Mouse (Mus musculus) megakaryocyte, adult 5-6 weeks (primary cell): ENCODE data around the gene Myo5a. TPM values are rescaled to one million over a fixed set of nuclear protein-coding genes. Genes with fewer than 3 reads are reported as not detected.
"Not testable (repeated sequence)": the region's sequence is repeated elsewhere in the genome, so short reads cannot be mapped to it uniquely, and the experiment has no call there.

Experiments
- ATAC-seq: 2 replicates; pipeline ENCODE4 v1.8.0; 2016; ENCODE audit warnings: mild to moderate bottlenecking, inconsistent platforms; ENCODE audit not compliant: poor library complexity, severe bottlenecking
- total RNA-seq, 2 experiments: library from RNA; stranded (forward) in 1 of 2; stranded (reverse) in 1 of 2; fragments of 153-499, 151-499 nt in 1 of 2; fragments of 221-1000, 200-1000 nt in 1 of 2; gene quantifications; 2 replicates each; pipeline versions ENCODE4 v1.2.3 to v1.2.4; 2015 to 2017

Gene Myo5a
- total RNA-seq, 2 experiments from 2014 or later: 119 to 168 TPM

GRCm38 (mm10) chr9:75244527-75244926 lies 173.7 kb downstream of the Myo5a start:
- no peak for ATAC-seq

DNA sequence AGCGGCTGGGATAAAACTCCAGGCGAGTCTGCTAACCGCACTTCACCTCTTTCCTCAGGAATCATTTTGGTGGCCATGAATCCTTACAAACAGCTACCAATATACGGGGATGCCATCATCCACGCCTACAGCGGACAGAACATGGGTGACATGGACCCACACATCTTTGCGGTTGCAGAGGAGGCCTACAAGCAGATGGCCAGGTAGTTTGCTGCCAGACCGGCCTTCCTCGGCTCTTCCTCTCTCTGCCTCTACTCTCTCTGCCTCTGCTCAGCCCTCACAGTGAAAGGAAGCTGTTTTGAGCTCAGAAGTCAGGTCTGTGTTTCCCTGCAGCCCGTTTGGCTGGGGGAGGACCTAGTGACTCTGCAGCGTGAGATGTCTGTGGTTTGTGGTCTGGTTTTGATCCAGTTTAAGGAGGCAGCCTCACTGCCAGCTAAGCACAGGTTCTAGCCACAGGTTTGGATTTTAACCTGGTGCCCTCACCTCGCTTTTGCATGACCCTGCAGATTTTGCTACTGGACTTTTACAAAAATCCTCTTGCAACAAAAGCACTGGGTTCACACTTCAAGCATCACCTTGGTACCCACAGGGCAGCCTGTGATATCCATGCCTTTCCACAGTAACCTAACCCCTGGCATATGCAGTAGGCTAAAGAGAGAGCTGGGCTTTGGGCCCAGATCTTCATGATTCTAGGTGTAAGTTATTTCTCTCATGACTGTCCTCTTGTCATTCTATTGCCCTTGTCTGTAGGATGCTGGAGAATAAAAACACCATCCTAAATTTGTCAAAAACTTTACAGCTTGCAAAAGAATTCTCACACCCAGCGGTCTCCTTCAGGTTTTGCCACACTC lies 175.5 kb downstream of the Myo5a start:
- no peak for ATAC-seq

DNA sequence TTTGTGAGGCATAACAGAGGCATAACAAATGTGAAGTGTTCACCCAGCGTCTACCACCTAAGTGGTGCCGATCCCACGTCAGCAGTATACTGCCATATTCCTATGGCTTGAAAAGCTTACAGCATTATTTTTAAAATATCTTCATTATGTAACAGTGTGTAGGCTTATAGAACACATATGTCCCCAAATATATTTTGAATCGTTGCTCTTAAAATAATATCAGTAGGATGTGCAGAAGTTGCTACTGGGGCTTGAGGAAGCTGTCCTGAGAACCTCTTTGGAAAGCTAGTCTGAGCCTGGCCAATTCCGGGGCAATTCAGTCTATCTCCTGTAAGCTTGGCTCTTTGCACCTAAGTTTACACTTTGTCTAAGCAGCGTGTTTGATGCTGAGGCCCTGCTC lies 177.1 kb downstream of the Myo5a start:
- no peak for ATAC-seq

GRCm38 (mm10) chr9:75248359-75248758 lies 177.5 kb downstream of the Myo5a start:
- ATAC-seq: no peak

DNA sequence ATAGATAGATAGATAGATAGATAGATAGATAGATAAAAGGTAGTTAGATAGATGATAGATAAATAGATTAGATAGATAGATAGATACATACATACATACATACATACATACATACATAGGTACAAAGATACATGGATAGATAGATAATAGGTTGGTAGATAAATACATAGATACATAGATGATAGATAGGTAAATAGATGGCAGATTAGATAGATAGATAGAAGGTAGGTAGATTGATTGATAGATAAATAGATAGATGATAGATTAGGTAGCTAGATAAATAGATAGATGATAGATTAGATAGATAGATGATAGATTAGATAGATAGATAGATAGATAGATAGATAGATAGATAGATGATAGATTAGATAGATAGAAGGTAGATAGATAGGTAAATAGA lies 178.1 kb downstream of the Myo5a start:
- ATAC-seq: no peak

GRCm38 (mm10) chr9:75253158-75253557 lies 182.3 kb downstream of the Myo5a start:
- not testable (repeated sequence) for ATAC-seq

GRCm38 (mm10) chr9:75253766-75254165 lies 183.0 kb downstream of the Myo5a start:
- ATAC-seq: no peak

DNA sequence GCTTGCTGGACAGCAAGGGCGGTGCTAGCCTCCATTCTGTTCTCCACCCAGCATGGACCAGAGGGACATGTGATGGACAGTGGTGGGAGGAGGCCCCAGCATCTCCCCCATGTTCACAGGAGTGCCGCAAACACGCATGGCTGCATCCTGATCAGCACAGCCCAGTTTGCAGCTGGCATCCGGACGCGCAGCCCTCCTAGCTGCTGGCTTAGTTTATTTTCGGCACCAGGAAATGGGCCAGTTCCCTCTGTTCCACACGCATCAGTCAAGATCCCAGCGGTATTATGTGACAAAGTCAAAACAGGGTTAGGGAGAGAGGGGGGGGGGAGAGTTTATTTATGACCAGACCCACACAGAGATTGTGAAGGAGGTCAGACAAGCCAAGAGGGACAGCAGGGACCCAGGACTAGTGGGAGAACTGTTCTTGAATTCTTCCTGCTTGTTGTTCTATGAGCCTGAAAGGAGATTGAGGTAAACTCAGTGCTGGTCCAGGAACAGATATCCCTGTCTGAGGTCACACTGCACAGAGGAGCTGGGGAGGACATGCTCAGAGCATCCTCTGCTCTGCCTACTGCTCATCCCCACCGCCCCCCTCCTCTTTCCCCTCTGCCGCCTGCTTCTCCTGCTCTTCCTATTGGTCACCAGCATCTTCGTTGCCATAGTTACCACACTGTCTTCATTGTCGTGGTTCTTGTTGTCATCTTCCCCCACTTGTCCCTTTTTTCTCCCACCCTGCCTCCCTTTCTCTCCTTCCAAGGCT lies 183.6 kb downstream of the Myo5a start:
- peak; percentile 23; the same call in 1 of the 2 replicates for ATAC-seq

DNA sequence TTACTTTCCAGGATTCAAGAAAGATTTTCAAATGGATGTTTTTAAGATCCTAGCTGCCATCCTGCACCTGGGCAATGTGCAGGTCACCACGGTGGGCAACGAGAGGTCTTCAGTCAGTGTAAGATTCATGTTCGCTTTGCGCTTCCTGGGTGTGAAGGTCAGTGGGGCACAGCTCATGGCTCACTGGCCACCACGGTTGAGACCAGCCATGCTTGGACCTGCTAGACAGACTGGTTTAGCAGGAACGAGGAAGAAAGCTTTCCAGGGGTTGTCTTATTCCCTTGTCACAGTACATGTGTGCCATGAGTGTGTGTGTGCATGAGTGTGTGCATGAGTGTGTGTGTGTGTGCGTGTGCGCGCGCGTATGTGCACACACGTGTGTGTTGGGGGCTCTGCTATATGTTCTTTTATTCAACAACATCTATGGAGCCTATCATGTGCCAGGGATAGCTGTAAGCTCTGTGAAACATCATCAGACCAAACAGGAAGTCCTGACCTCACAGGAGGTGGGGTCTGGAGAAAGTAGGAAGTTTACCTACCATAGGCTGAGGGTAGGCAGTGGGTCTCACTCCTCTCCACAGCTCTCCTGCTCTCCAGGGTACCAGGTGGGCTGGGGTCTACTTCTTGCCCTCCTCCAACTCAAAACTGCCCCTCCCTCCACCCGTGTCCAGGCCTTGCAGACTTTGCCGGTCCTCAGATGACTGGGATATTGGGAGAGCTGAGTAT lies 185.2 kb downstream of the Myo5a start:
- ATAC-seq: peak; percentile 85

DNA sequence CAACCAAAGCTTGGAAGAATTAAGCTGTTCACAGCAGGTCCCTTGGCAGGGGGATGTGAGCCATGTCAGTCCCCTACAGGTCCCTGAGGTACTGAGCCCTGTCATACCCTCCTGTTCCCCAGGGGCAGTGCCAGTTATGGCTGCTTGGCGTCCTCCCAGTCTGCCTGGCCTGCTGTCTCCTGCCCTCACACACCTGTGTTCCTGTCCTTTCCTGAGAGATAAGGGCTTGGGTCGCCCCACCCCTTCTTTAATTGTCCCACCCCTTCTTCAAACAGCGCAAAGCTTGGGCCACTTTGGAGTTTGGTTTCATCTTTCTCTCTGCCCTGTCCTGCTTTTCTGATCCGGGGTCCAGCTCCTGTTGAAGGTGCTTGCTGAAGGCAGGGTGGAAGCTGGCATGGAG lies 188.0 kb downstream of the Myo5a start:
- no peak for ATAC-seq

- no peak for ATAC-seq
Measured at GRCm38 (mm10) chr9:75259656-75260055, 188.8 kb downstream of the Myo5a start.

DNA sequence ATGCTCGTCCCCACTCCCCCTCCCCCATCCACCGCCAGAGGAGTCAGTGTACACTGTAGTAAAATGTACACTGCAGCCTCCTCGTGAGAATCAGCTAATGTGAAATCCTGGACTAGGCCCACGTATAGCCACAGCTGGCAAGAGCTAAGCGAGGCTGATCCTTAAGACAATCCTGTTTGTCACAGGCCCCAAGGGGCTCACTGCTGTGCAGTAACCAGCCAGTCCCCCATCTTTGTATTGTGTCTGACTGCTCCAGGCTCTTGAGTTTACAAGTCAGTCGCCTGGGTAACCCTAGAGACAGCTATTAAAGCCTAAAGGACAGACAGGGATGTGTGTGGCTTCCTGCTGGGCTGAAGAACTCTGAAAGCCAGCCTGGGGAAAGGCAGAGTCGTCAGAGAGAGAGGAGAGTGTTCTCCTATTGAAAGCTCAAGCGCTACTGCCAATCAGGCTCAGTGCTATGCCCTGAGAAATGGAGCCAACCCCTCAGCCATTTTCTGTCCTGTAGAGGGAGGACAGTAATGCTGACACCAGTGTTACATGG lies 190.6 kb downstream of the Myo5a start:
- no peak for ATAC-seq

DNA sequence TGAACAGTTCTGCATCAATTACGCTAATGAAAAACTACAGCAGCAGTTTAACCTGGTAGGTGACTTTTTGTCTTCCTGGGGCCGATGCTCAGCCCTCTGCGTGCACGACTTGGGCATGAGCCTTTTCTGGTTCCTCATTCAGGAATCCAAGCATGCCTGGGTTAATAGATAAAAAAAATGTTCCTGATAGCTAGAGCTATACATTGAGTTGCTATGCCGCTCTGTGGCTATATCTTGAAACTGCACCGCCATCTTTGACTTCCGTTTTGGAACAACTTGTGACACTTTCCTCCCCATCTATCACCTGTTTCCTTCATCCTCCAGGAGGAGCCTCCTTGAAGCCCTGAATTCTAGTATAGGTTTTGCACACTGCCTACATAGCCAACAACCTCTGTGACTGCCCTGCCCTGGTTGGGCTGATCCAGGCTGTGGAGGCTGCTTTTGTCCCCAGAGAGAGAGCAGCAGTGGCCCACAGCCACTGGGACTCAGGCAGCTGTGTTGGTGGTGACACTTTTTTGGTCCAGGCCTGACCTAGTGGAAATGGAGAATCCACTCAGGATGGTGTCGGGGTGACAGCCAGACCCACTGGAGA lies 191.5 kb downstream of the Myo5a start:
- peak; percentile 69 for ATAC-seq

GRCm38 (mm10) chr9:75264008-75264718 lies 193.3 kb downstream of the Myo5a start:
- ATAC-seq: peak; percentile 43; the same call in 1 of the 2 replicates

DNA sequence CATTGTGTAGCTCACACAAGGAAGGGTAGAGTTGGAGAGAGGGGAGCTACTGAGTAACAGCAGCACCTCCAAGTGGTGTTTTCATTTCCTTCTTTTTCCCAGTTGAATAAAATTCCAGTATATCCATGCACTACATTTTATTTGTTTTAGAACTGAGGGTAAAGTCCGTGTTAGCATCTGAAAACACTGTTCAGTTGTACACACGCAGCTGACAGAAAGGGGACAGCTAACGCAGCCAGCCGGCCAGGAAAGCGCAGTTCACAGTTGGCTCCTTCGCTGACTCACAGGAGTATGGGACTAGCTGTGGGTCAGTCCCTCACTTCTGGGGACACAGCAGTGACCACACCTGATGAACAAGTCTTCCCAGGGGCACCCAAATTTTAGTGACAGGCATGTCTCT lies 196.3 kb downstream of the Myo5a start:
- ATAC-seq: no peak

GRCm38 (mm10) chr9:75270382-75270781 lies 199.6 kb downstream of the Myo5a start:
- ATAC-seq: no peak

DNA sequence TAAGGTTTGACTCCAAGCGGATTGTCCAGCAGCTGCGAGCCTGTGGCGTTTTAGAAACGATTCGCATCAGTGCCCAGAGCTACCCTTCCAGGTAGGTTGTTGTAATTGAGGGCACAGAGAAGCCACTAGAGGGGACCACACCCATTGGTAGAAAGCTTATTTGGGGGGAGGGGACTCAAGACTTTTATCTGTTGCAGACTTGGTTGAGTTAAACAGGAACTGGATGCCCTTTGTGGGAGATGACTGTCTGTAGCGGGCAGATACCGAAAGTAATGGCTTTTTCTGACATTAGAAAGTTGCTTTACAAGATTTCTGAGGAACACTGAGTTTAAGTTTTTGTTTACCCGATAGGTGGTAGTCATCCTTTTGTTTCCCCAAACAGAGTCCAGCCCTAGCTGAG lies 200.7 kb downstream of the Myo5a start:
- no peak for ATAC-seq
